Mouse (Mus musculus) heart, embryonic 16.5 days (tissue): ENCODE results near the gene Spg21. TPM values are rescaled to one million over a fixed set of nuclear protein-coding genes. Genes with fewer than 3 reads are reported as not detected.

Source experiments
- ATAC-seq: fragments of 200-750 bp; cut with Nextera tagmentation; replicated peaks from 2 replicates; pipeline ENCODE4 v1.8.0; 2017; ENCODE audit warnings: moderate number of reproducible peaks; ENCODE audit not compliant: insufficient read depth, low FRiP score; ENCODE audit errors: extremely low read depth
- H3K27ac ChIP-seq: fragments of 300-500 bp; sonication (generic); 2 replicates; pipeline ENCODE4 v1.5.1; 2014; ENCODE audit warnings: mild to moderate bottlenecking, low read length, control low read depth, moderate library complexity
- H3K27me3 ChIP-seq: fragments of 300-500 bp; sonication (generic); 2 replicates; pipeline ENCODE4 v1.6.1; 2014; ENCODE audit warnings: low read length, mixed read lengths; ENCODE audit not compliant: control insufficient read depth, insufficient read depth
- H3K36me3 ChIP-seq: fragments of 300-500 bp; sonication (generic); 2 replicates; pipeline ENCODE4 v1.6.1; 2014; ENCODE audit not compliant: control insufficient read depth, insufficient read depth
- H3K4me1 ChIP-seq: fragments of 300-500 bp; sonication (generic); 2 replicates; pipeline ENCODE4 v1.6.1; 2014; ENCODE audit warnings: low read length, mixed read lengths; ENCODE audit not compliant: control insufficient read depth, insufficient read depth
- H3K4me2 ChIP-seq: fragments of 300-500 bp; sonication (generic); 2 replicates; pipeline ENCODE4 v1.6.1; 2014; ENCODE audit warnings: low read depth, mild to moderate bottlenecking, control low read depth, low read length
- H3K4me3 ChIP-seq: fragments of 300-500 bp; sonication (generic); 2 replicates; pipeline ENCODE4 v1.5.1; 2014; ENCODE audit warnings: mild to moderate bottlenecking, control low read depth, low read length
- H3K9ac ChIP-seq: fragments of 300-500 bp; sonication (generic); 2 replicates; pipeline ENCODE4 v1.6.1; 2014; ENCODE audit warnings: low read length, control low read depth
- H3K9me3 ChIP-seq: fragments of 300-500 bp; sonication (generic); replicated peaks from 2 replicates; pipeline ENCODE4 v1.6.1; 2016; ENCODE audit warnings: low read length; ENCODE audit not compliant: control insufficient read depth
- WGBS: fragments of 180-500 bp; shearing (Covaris S2); extraction: QIAGEN DNeasy Blood & Tissue Kit; methylation state at CpG from one replicate; pipeline ENCODE4 v1.1.7; 2014; 5-methylcytosine and 5-hydroxymethylcytosine counted together
- polyA plus RNA-seq: library from polyadenylated mRNA; unstranded; fragments of >200 nt; fragmentation: Nextera tagmentation; extraction: Ambion mirVana; gene quantifications from 2 replicates; pipeline ENCODE4 v1.2.1, GENCODE M21; 2015

The Spg21 gene
- polyA plus RNA-seq, 1 experiment from 2014 or later, result 61.9 TPM

GRCm38 (mm10) chr9:65492851-65493250 lies 32.1 kb downstream of the Spg21 start:
- H3K27me3 ChIP-seq, result no peaks in the 10 kb centered on the region
- H3K4me2 ChIP-seq, result no peak overlapping the region
- no peak overlapping the region for H3K27ac ChIP-seq
- no peaks in the 10 kb centered on the region for H3K4me1 ChIP-seq
- no peak overlapping the region for H3K4me3 ChIP-seq
- 86% methylated on average over 4 of the region's 4 CpGs for WGBS
- no peak for ATAC-seq
- 0 out of 2 replicates have a peak, but pooled peaks cover 3% of the 10 kb centered on the region for H3K9me3 ChIP-seq
- no peaks in the 10 kb centered on the region for H3K36me3 ChIP-seq
- no peak overlapping the region for H3K9ac ChIP-seq

GRCm38 (mm10) chr9:65502146-65502545 lies 41.4 kb downstream of the Spg21 start:
- 39% methylated on average over 8 of the region's 8 CpGs for WGBS
- ATAC-seq, result no peak; the same call in 1 of the 2 replicates
- Histone ChIP-seq H3K27me3 (no peaks in the 10 kb centered on the region), H3K9me3 (no peaks in the 10 kb centered on the region), H3K4me3 (no peak overlapping the region), H3K36me3 (no peaks in the 10 kb centered on the region), H3K27ac (no peak overlapping the region), H3K4me2 (no peak overlapping the region), H3K4me1 (no peaks in the 10 kb centered on the region), H3K9ac (no peak overlapping the region)

GRCm38 (mm10) chr9:65502721-65503505 lies 42.2 kb downstream of the Spg21 start:
- H3K4me1 ChIP-seq, result no peaks in the 10 kb centered on the region
- H3K4me2 ChIP-seq, result no peak overlapping the region
- no peak overlapping the region for H3K4me3 ChIP-seq
- H3K9ac ChIP-seq, result no peak overlapping the region
- no peaks in the 10 kb centered on the region for H3K27me3 ChIP-seq
- no peaks in the 10 kb centered on the region for H3K9me3 ChIP-seq
- ATAC-seq, result no peak
- WGBS, result 74% methylated on average over 21 of the region's 21 CpGs
- H3K36me3 ChIP-seq, result no peaks in the 10 kb centered on the region
- no peak overlapping the region for H3K27ac ChIP-seq

- Histone ChIP-seq H3K9ac (no peak overlapping the region), H3K27ac (no peak overlapping the region), H3K27me3 (no peaks in the 10 kb centered on the region), H3K4me1 (peaks cover 4% of the 10 kb centered on the region; the same call in 1 of the 2 replicates), H3K9me3 (no peaks in the 10 kb centered on the region), H3K4me3 (no peak overlapping the region), H3K4me2 (no peak overlapping the region), H3K36me3 (no peaks in the 10 kb centered on the region)
- 22% methylated on average over 7 of the region's 7 CpGs for WGBS
- ATAC-seq, result no peak
These were observed 47.7 kb downstream of the Spg21 start for GRCm38 (mm10) chr9:65508449-65508848.

GRCm38 (mm10) chr9:65512520-65512919 lies 51.8 kb downstream of the Spg21 start:
- H3K4me2 ChIP-seq, result no peak overlapping the region
- no peak overlapping the region for H3K4me3 ChIP-seq
- peaks cover 4% of the 10 kb centered on the region; the same call in 1 of the 2 replicates for H3K4me1 ChIP-seq
- no peaks in the 10 kb centered on the region for H3K27me3 ChIP-seq
- no peak overlapping the region for H3K9ac ChIP-seq
- 74% methylated on average over 3 of the region's 3 CpGs for WGBS
- H3K27ac ChIP-seq, result no peak overlapping the region
- H3K9me3 ChIP-seq, result no peaks in the 10 kb centered on the region
- no peak for ATAC-seq
- no peaks in the 10 kb centered on the region for H3K36me3 ChIP-seq

GRCm38 (mm10) chr9:65514431-65514830 lies 53.7 kb downstream of the Spg21 start:
- no peaks in the 10 kb centered on the region for H3K36me3 ChIP-seq
- no peak overlapping the region for H3K9ac ChIP-seq
- no peak overlapping the region for H3K27ac ChIP-seq
- WGBS, result 76% methylated on average over 8 of the region's 8 CpGs
- H3K4me1 ChIP-seq, result no peaks in the 10 kb centered on the region
- no peak overlapping the region for H3K4me2 ChIP-seq
- H3K27me3 ChIP-seq, result no peaks in the 10 kb centered on the region
- H3K4me3 ChIP-seq, result no peak overlapping the region
- no peaks in the 10 kb centered on the region for H3K9me3 ChIP-seq
- ATAC-seq, result no peak

GRCm38 (mm10) chr9:65514851-65515261 lies 54.1 kb downstream of the Spg21 start:
- Histone ChIP-seq H3K9ac (no peak overlapping the region), H3K4me1 (peaks cover under 1% of the 10 kb centered on the region; the same call in 1 of the 2 replicates), H3K27me3 (0 out of 2 replicates have a peak, but pooled peaks cover 3% of the 10 kb centered on the region), H3K27ac (no peak overlapping the region), H3K9me3 (no peaks in the 10 kb centered on the region), H3K4me2 (no peak overlapping the region), H3K4me3 (no peak overlapping the region), H3K36me3 (no peaks in the 10 kb centered on the region)
- ATAC-seq, result no peak
- WGBS, result 58% methylated on average over 3 of the region's 3 CpGs

- H3K9me3 ChIP-seq, result no peaks in the 10 kb centered on the region
- H3K36me3 ChIP-seq, result no peaks in the 10 kb centered on the region
- peak within 1 kb of the TSS; percentile 60 for H3K4me2 ChIP-seq
- WGBS, result 8% methylated on average over 25 of the region's 25 CpGs
- 0 out of 2 replicates have a peak, but pooled peaks cover 3% of the 10 kb centered on the region for H3K27me3 ChIP-seq
- H3K4me3 ChIP-seq, result peak within 1 kb of the TSS; percentile 33; the same call in 1 of the 2 replicates
- H3K4me1 ChIP-seq, result peaks cover 8% of the 10 kb centered on the region; the same call in 1 of the 2 replicates
- H3K9ac ChIP-seq, result peak within 1 kb of the TSS; percentile 42; the same call in 1 of the 2 replicates
- H3K27ac ChIP-seq, result no peak within 1 kb of the TSS
- ATAC-seq, result no peak
These were observed 59.2 kb downstream of the Spg21 start, which contains the start of gene Ankdd1a for GRCm38 (mm10) chr9:65519807-65520504. Gene Ankdd1a (minus strand): TSS chr9:65520193.

- Histone ChIP-seq H3K9ac (no peak overlapping the region), H3K36me3 (no peaks in the 10 kb centered on the region), H3K4me2 (peak overlapping the region; percentile 60), H3K9me3 (no peaks in the 10 kb centered on the region), H3K27ac (no peak overlapping the region), H3K4me3 (peak overlapping the region; percentile 0; the same call in 1 of the 2 replicates), H3K4me1 (peaks cover 8% of the 10 kb centered on the region; the same call in 1 of the 2 replicates), H3K27me3 (0 out of 2 replicates have a peak, but pooled peaks cover 3% of the 10 kb centered on the region)
- 23% methylated on average over 11 of the region's 11 CpGs for WGBS
- no peak for ATAC-seq
These were observed 59.7 kb downstream of the Spg21 start for GRCm38 (mm10) chr9:65520505-65520876.
